Mouse (Mus musculus): ENCODE data around the gene Pramel6. TPM values are rescaled to one million over a fixed set of nuclear protein-coding genes. Genes with fewer than 3 reads are reported as not detected.

Gene Pramel6
- polyA plus RNA-seq, 1 experiment from 2014 or later = not detected

GRCm38 (mm10) chr2:87545442-87545841 is 39.1 kb downstream of the Pramel6 start, which contains the start of gene Olfr1128:
Gene Olfr1128 (minus strand): TSS chr2:87545542.
- H3K27me3 ChIP-seq = no peaks in the 10 kb centered on the region
- WGBS = 96% methylated on average over 1 of the region's 1 CpGs
- no peak within 1 kb of the TSS for H3K27ac ChIP-seq
- no peak within 1 kb of the TSS for H3K4me3 ChIP-seq (replicated peaks)
- H3K36me3 ChIP-seq = no peaks in the 10 kb centered on the region
- H3K9me3 ChIP-seq = no peaks in the 10 kb centered on the region
- ATAC-seq = no peak
- H3K4me1 ChIP-seq (replicated peaks) = no peaks in the 10 kb centered on the region
- H3K9ac ChIP-seq (replicated peaks) = no peak within 1 kb of the TSS
- H3K4me2 ChIP-seq (replicated peaks) = no peak within 1 kb of the TSS

Other genes with a start within 250 kb of the Pramel6 start
- gene Olfr1116, start 239.0 kb upstream of the Pramel6 start, polyA plus RNA-seq (2015; fragmentation: Nextera tagmentation; extraction: Ambion mirVana) = not detected in 2 replicates
- gene Olfr1118, start 199.0 kb upstream of the Pramel6 start, polyA plus RNA-seq (2015; fragmentation: Nextera tagmentation; extraction: Ambion mirVana) = not detected in 2 replicates
- gene Olfr1120, start 151.8 kb upstream of the Pramel6 start, polyA plus RNA-seq (2015; fragmentation: Nextera tagmentation; extraction: Ambion mirVana) = not detected in 2 replicates
- gene Olfr1121, start 136.7 kb upstream of the Pramel6 start, polyA plus RNA-seq (2015; fragmentation: Nextera tagmentation; extraction: Ambion mirVana) = not detected in 2 replicates
- gene Olfr1122, start 120.7 kb upstream of the Pramel6 start, polyA plus RNA-seq (2015; fragmentation: Nextera tagmentation; extraction: Ambion mirVana) = not detected in 2 replicates
- not detected in 2 replicates for gene Olfr1123, start 89.9 kb upstream of the Pramel6 start, polyA plus RNA-seq (2015; fragmentation: Nextera tagmentation; extraction: Ambion mirVana)
- gene Olfr1124, start 76.3 kb upstream of the Pramel6 start, polyA plus RNA-seq (2015; fragmentation: Nextera tagmentation; extraction: Ambion mirVana) = 0.07 TPM in 1 of 2 replicates, not detected in the other
- not detected in 2 replicates for gene Olfr1126, start 52.6 kb upstream of the Pramel6 start, polyA plus RNA-seq (2015; fragmentation: Nextera tagmentation; extraction: Ambion mirVana)
- gene Pramel7, start 9.5 kb upstream of the Pramel6 start, polyA plus RNA-seq (2015; fragmentation: Nextera tagmentation; extraction: Ambion mirVana) = not detected in 2 replicates
- not detected in 2 replicates for gene Olfr153, start 25.2 kb downstream of the Pramel6 start, polyA plus RNA-seq (2015; fragmentation: Nextera tagmentation; extraction: Ambion mirVana)
- gene Olfr1128, start 39.0 kb downstream of the Pramel6 start, polyA plus RNA-seq (2015; fragmentation: Nextera tagmentation; extraction: Ambion mirVana) = not detected in 2 replicates
- not detected in 2 replicates for gene Olfr1129, start 67.3 kb downstream of the Pramel6 start, polyA plus RNA-seq (2015; fragmentation: Nextera tagmentation; extraction: Ambion mirVana)
- not detected in 2 replicates for gene Olfr1130, start 99.6 kb downstream of the Pramel6 start, polyA plus RNA-seq (2015; fragmentation: Nextera tagmentation; extraction: Ambion mirVana)
- not detected in 2 replicates for gene Olfr1131, start 120.5 kb downstream of the Pramel6 start, polyA plus RNA-seq (2015; fragmentation: Nextera tagmentation; extraction: Ambion mirVana)
- gene Olfr1132, start 131.0 kb downstream of the Pramel6 start, polyA plus RNA-seq (2015; fragmentation: Nextera tagmentation; extraction: Ambion mirVana) = not detected in 2 replicates
- gene Olfr1133, start 140.8 kb downstream of the Pramel6 start, polyA plus RNA-seq (2015; fragmentation: Nextera tagmentation; extraction: Ambion mirVana) = not detected in 2 replicates
- gene Olfr1134, start 151.9 kb downstream of the Pramel6 start, polyA plus RNA-seq (2015; fragmentation: Nextera tagmentation; extraction: Ambion mirVana) = not detected in 2 replicates
- gene Olfr1135, start 167.1 kb downstream of the Pramel6 start, polyA plus RNA-seq (2015; fragmentation: Nextera tagmentation; extraction: Ambion mirVana) = not detected in 2 replicates
- gene Olfr1136, start 187.4 kb downstream of the Pramel6 start, polyA plus RNA-seq (2015; fragmentation: Nextera tagmentation; extraction: Ambion mirVana) = not detected in 2 replicates
- not detected in 2 replicates for gene Olfr1137, start 206.6 kb downstream of the Pramel6 start, polyA plus RNA-seq (2015; fragmentation: Nextera tagmentation; extraction: Ambion mirVana)
- gene Olfr1138, start 233.4 kb downstream of the Pramel6 start, polyA plus RNA-seq (2015; fragmentation: Nextera tagmentation; extraction: Ambion mirVana) = not detected in 2 replicates
- gene Olfr1140, start 237.2 kb downstream of the Pramel6 start, polyA plus RNA-seq (2015; fragmentation: Nextera tagmentation; extraction: Ambion mirVana) = not detected in 2 replicates
- gene Olfr1141, start 247.4 kb downstream of the Pramel6 start, polyA plus RNA-seq (2015; fragmentation: Nextera tagmentation; extraction: Ambion mirVana) = not detected in 2 replicates

Data from midbrain, embryonic 13.5 days (tissue).